Mouse (Mus musculus): ENCODE data around the gene Gphn.

DNA sequence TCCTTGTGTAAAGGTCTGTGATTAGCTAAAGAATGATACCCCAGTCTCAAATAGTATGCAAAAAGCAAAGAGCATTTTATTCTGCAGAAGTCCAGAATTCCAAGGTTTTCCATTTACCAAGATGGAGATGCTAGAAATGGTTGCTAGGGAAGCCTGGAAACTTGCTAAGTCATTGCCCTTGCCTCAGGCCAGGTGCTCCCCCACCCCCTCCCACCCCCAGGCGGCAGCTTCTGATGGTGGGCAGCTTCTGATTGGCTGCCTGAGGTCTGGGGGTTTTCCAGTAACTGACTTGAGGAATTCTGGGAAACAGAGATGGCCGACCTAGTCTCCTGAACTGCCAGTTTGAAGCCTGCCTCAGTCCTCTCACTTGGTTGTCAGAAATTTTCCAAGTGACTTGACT, 44.7 kb upstream of the Gphn start:
- peak; percentile 70 for TF ChIP-seq MAFK (IDR thresholded peaks at IDR 0.05; ENCODE audit: insufficient read depth, low read depth, low read length)
- no peak for TF ChIP-seq ZNF384 (IDR thresholded peaks at IDR 0.05; ENCODE audit: low read depth, low read length)
- TF ChIP-seq CHD2 (IDR thresholded peaks at IDR 0.05; ENCODE audit: low read depth, low read length), result no peak

Data from ES-E14 (cell line).